Mouse (Mus musculus) adrenal gland, adult (tissue): ENCODE measurements at regions not wholly inside any gene's neighbourhood (a gene's known extent, or its start where the extent isn't known, plus 50 kb on each side); places are given as distances from the start of the nearest gene placed in this dataset.

ENCODE experiments used
- DNase-seq, 2 experiments: peaks; one replicate each; pipeline ENCODE4 v3.0.0; 2022 to 2023; ENCODE audit warnings: low spot score in 1 of 2; ENCODE audit not compliant: inconsistent age in 2 of 2

DNA sequence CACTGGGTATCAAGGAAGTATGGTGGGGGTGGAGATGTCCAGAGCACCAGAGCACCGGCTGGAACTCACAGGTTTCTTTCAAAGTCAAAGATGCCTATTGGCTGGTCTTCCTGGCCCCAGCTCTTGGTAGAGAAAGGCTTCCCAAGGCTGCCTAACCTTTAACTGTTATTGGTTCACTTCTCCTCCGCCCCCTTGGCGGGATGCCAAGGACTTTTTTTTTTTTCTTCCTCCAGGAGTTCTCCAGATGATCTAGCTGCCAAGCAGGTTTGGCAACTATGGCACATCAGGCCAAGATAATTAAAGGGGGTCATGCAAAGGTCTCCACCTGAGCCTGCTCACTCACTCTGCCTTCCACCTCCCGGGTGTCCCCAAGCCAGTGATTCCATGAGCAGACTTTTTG, 67.5 kb downstream of the Sc5d start:
- DNase-seq: peak; percentile 31 to 81

DNA sequence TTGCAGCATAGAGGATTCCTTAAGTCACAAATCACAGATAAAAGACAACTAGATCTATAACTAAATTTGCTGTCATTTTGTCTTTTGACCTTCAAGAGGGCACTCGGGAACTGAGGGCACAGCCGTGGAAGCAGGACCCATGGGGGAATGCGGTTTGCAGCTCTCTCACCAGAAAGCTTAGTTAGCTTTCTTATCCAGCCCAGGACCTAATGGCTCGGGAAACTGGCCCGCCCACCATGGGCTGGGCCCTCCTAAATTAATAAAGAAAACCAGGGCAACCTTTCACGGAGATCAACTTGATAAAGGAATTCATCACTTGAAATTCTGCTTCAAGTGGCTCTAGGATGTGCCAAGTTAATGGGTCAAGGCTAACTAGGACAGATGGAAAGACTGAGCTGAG, 67.9 kb downstream of the Sc5d start:
- DNase-seq: no peak

DNA sequence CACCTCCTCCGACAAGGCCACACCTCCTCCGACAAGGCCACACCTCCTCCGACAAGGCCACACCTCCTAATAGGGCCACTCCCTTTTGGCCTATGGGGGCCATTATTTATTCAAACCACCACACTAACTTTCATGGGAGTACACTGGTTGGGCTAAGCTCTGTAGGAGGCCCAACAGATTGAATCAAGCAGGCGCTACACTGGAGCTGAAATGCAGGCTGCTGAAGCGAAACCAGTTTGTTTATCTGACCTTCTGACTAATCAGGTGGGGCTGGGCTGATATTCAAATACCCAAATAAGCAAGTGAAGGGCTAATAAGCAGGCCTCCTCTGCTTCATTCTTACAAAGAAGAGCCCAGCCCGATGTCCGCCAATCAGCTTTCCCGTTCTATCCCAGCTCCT, 68.4 kb downstream of the Sc5d start:
- peak in 1 of 2 experiments; percentile 57 for DNase-seq

DNA sequence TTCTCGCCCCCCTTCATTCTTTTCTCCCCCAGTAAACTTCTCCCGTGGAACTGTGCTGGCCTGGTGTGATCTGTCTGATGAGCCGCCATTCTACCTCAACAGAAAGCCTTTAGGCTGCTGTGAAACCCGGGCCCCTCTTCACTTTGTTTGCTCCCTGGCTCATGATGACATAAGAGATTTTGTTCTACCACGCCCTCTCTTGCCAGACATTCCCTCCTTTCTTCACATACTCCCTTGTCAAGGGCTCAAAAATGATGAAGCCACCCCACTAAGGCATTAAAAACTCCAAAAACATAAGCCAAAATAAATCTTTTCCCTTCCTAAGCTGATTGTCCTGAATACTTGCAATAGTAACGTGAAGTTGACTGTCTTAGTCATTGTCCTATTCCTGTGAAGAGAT, 69.1 kb downstream of the Sc5d start:
- no peak for DNase-seq

DNA sequence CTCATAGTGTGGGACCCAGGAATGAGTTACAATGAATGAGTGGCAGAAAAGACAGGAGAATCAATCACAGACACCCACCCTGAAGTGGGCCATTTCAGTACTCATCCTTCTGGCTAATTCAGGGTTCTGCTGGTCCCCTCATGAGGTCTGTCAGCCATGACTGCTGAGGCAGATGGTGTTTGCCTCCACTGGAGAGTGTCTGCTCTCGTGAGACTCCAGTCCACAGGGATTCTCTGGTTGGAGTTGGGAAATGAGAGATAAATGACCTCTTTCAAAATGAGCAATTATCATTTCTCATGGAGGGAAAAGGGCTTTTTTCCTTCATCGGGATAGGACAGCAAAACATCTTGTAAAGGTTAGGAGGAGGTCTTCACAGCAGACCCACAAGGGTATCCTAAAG, 69.9 kb downstream of the Sc5d start:
- peak in 1 of 2 experiments; percentile 25 for DNase-seq

DNA sequence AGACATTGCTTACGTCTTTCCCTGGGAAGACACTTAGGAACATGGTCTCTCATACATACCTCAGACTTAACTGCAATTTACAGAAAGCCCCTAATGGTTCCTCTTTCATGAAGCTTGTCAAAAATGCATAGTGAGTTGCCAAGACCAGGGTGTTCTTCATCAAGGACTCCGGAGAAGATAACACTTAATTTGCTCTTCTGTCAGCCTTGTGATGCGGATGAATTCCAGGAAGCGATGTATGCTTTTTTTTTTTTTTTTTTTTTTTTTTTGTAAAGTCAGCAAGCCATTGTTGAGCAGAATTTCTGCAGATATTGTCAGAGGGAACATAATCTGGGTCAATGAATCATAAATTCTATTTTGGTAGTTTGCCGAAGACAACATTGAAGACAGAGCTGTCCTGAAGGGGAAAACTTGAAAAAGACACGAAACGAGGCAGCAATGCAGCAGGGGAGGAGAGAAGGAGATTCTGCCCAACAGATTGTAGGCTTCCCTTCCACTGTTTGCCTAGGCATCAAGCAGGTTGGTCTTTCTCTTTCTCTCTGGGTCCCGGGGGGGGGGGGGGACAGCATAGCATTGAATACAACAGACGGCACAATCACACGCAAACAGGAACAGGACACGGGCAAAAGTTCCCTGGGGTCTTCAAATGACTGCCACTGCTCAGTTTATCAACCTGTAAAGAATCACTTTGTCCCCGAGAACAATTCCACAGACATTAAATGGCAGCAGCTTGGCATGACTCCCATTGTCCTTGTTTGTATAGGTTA, 69.1 kb upstream of the Sorl1 start:
- DNase-seq: no peak

DNA sequence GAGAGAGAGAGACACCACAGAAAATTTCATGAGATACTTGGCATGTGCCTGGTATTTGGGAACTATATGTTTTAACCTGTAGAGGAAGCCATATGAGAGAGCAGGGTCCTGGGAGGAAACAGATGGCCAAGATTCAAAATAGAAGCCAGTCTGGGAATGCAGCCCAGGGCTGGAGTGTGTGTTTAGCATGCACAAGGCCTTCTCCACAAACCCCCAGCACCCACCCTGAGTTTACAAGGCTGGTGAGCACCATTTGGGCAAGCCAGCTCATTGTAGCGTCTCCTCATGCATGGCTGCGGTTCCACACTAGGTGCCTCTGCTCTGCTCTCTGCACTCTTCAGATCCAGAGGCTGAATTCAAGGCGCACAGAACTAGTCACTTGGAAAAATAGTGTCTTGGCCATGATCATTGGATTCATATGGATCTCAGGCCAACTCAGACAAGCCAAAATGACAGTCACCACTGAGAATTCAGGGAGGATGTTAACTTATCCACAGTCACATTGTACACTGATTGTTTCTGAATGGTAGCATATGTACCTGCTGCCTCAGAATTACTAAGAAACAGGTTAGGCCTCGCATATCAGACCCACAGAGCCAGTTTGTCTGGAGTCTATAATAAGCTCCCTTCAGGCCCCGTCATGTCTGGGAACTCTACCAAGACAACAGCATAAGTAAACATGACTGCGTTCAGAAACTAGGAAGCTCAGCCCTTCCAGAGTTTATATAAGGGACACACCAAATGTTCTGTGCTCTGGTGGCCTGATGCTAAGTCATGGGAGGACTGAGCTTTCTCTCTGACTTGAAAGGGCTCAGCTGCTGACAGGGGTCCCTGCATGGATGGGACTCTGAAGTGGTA, 63.5 kb upstream of the Sorl1 start:
- DNase-seq: no peak

DNA sequence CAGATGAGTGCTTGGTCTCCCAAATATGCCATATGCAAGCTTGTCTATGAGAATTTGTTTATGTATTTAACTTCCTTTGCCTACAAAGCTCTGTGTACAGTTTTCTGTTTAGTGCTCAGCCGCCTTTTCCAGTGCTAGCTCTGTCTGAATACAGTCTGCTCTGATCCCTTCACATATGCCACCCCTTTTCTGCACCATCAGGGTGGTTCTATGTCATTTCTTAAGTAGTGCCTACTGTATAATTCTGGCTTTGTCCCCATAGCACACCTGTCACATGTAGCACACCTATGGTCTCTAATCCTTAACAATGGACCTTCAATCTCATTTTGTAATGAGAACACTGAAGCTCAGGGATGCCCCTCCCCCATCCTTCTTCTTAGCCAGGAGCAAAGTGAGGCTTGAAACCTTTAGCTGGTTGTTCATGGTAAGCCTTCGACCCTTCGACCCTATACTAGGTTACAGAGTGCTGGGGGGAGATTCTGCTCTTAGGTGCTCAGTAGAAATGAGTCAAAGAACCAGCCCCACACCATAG, 60.1 kb upstream of the Sorl1 start:
- no peak for DNase-seq

DNA sequence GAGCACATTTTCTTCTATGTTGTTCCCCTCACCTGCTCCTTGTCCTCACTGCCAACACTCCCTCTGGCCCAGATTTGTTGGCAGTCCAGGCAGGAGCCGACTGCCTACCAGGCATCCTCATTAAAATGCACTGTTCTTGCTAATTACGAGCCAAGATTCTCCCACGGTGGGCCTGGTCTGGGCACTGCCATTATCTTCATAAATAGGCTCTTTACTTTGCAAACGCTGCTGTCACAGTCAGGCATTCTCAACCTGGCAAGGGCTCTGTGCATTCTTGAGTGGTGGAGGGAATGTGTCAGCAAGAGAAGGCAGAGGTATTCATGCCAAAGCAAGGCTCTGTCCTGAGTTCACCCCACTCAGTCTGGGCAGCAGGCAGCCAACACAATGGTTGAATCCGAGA, 59.4 kb upstream of the Sorl1 start:
- DNase-seq: peak in 1 of 2 experiments; percentile 56

DNA sequence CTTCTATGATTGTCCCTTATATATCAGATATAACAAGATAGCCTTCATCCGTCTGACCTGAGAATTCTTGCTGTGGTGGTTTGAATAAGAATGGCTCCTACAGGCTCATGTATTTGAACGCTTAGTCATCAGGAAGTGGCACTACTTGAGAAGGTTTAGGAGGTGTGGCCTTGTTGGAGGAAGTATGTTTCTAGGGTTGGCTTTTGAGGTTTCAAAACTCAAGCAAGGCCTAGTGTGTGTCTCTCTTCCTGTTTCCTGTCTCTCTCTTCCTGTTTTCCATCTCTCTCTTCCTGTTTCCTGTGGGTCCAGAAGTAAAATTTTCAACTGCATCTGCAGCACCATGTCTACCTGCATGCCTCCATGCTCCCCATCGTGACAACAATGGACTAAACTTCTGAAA, 58.3 kb upstream of the Sorl1 start:
- no peak for DNase-seq

DNA sequence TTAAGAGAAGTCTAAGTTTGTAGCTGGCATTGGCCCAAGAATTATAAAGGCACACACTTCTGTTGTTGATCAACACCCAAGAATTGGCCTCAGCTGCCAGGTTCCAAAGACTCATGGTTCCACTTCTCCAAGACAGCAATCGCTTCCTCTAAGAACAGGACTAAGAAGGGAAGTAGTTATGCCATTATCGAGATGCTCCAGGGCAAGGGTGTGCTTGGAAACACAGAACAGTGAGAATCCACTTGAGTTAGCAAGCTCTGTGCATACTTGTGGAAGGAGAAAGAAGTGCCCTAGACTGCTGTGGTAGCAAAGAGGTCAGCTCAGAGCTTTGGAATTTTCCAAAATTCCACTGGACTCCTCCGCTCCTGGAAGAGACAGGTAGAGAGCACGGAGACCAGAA, 56.1 kb upstream of the Sorl1 start:
- DNase-seq: peak in 1 of 2 experiments; percentile 49

DNA sequence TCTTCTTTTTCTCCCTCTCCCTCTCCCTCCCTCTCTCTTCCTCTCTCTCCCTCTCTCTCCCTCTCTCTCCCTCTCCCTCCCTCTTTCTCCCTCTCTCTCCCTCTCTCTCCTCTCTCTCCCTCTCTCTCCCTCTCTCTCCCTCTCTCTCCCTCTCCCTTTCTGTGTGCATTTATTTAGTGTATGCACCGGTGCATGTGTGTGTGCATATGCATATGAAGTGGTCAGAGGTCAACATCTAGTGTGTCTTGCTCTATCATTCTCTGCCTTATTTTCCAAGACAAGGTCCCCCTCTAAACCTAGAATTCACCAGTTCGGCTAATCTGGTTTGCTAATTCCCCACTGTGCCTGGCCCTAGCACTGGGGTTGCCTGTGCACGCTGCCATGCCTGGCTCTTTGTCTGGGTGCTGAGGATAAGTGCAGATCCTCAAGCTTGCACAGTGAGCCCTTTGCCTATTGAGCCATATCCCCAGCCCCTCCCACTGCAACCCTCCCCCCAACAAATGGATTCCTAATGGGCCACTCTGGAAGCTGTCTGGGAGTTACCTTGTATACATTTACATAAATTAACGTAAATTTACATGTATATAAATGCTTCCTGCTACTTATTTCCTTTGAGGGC, 54.8 kb upstream of the Sorl1 start:
- no peak for DNase-seq

DNA sequence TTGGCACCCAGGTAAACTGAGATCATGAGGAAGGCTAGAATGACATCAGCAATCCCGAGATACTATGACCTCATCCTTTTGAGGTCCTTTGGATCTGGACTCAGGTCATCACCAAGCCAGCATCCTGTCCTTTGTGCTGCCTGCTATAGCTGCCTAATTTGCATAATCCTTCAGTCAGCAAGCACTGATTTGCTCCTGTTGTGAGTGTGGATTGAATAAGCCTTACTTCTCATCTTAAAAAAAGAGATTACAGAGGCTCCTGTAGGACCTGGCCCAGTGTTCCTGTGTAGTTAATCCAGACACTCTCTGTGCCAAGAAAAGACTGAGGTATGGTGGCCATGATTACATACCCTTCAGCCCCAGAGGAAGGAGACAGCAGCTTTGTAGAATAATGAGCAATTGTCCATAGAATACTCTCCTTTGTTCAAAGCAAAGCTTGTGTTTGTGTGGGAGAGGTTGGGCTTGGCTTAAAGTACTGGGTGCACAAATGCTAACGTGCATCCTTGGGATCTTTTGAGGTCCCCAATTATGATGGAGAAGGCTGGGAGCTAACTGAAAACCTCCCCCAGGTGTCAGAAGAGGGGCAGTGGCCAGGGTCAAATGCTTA, 50.4 kb upstream of the Sorl1 start:
- no peak for DNase-seq
